Mouse (Mus musculus): ENCODE results near the gene Plac8.

- TF ChIP-seq CTCF (IDR thresholded peaks at IDR 0.05; ENCODE audit: extremely low read depth, insufficient read depth, insufficient read length, insufficient replicate concordance) = no peak
- no peak for TF ChIP-seq POLR2A (IDR thresholded peaks at IDR 0.05; ENCODE audit: low read depth, low read length)
Measured at GRCm38 (mm10) chr5:100558783-100559182, 13.3 kb downstream of the Plac8 start.

Data from spleen, adult 2 months (tissue).